Mouse (Mus musculus): ENCODE measurements at regions not wholly inside any gene's neighbourhood (a gene's known extent, or its start where the extent isn't known, plus 50 kb on each side); places are given as distances from the start of the nearest gene placed in this dataset.

- peak overlapping the region; percentile 58; the same call in 1 of the 2 replicates for H3K27ac ChIP-seq (ENCODE audit: insufficient read depth, low read depth, low read length)
- no peak overlapping the region for H3K4me3 ChIP-seq (ENCODE audit: low read depth, low read length)
- 38% methylated on average over 13 of the region's 13 CpGs for WGBS
- no peak for TF ChIP-seq POLR2A (IDR thresholded peaks at IDR 0.05; ENCODE audit: low read depth, low read length)
- no peak for TF ChIP-seq CTCF (IDR thresholded peaks at IDR 0.05; ENCODE audit: extremely low read depth, insufficient read length, insufficient replicate concordance, low read depth, low read length)
- no peaks in the 10 kb centered on the region for H3K36me3 ChIP-seq (ENCODE audit: control insufficient read depth, insufficient read depth, low read length)
- H3K4me1 ChIP-seq (ENCODE audit: control insufficient read depth, insufficient read depth, insufficient read length, low read length) = peaks cover 30% of the 10 kb centered on the region
- H3K27me3 ChIP-seq (ENCODE audit: control insufficient read depth, insufficient read depth, low read length) = no peaks in the 10 kb centered on the region
Measured at GRCm38 (mm10) chr15:38406114-38406960, 981.0 kb downstream of the 4930447A16Rik start.

GRCm38 (mm10) chr15:38407476-38407875 is 982.1 kb downstream of the 4930447A16Rik start:
- Histone ChIP-seq H3K27ac (ENCODE audit: insufficient read depth, low read depth, low read length) (no peak overlapping the region), H3K36me3 (ENCODE audit: control insufficient read depth, insufficient read depth, low read length) (no peaks in the 10 kb centered on the region), H3K4me1 (ENCODE audit: control insufficient read depth, insufficient read depth, insufficient read length, low read length) (peaks cover 30% of the 10 kb centered on the region), H3K27me3 (ENCODE audit: control insufficient read depth, insufficient read depth, low read length) (no peaks in the 10 kb centered on the region), H3K4me3 (ENCODE audit: low read depth, low read length) (no peak overlapping the region)
- WGBS = 88% methylated on average over 5 of the region's 5 CpGs
- TF ChIP-seq POLR2A (IDR thresholded peaks at IDR 0.05; ENCODE audit: low read depth, low read length) (no peak), CTCF (IDR thresholded peaks at IDR 0.05; ENCODE audit: extremely low read depth, insufficient read length, insufficient replicate concordance, low read depth, low read length) (no peak)

GRCm38 (mm10) chr15:38409168-38409567 is 983.8 kb downstream of the 4930447A16Rik start:
- Histone ChIP-seq H3K36me3 (ENCODE audit: control insufficient read depth, insufficient read depth, low read length) (no peaks in the 10 kb centered on the region), H3K4me1 (ENCODE audit: control insufficient read depth, insufficient read depth, insufficient read length, low read length) (peaks cover 27% of the 10 kb centered on the region), H3K27ac (ENCODE audit: insufficient read depth, low read depth, low read length) (peak overlapping the region; percentile 53; the same call in 1 of the 2 replicates), H3K27me3 (ENCODE audit: control insufficient read depth, insufficient read depth, low read length) (no peaks in the 10 kb centered on the region), H3K4me3 (ENCODE audit: low read depth, low read length) (no peak overlapping the region)
- TF ChIP-seq POLR2A (IDR thresholded peaks at IDR 0.05; ENCODE audit: low read depth, low read length) (no peak), CTCF (IDR thresholded peaks at IDR 0.05; ENCODE audit: extremely low read depth, insufficient read length, insufficient replicate concordance, low read depth, low read length) (no peak)
- WGBS = 37% methylated on average over 4 of the region's 4 CpGs

GRCm38 (mm10) chr15:38410462-38410861 is 985.1 kb downstream of the 4930447A16Rik start:
- WGBS = 95% methylated on average over 1 of the region's 1 CpGs
- no peaks in the 10 kb centered on the region for H3K27me3 ChIP-seq (ENCODE audit: control insufficient read depth, insufficient read depth, low read length)
- TF ChIP-seq POLR2A (IDR thresholded peaks at IDR 0.05; ENCODE audit: low read depth, low read length) (no peak), CTCF (IDR thresholded peaks at IDR 0.05; ENCODE audit: extremely low read depth, insufficient read length, insufficient replicate concordance, low read depth, low read length) (no peak)
- peaks cover 21% of the 10 kb centered on the region for H3K4me1 ChIP-seq (ENCODE audit: control insufficient read depth, insufficient read depth, insufficient read length, low read length)
- H3K36me3 ChIP-seq (ENCODE audit: control insufficient read depth, insufficient read depth, low read length) = no peaks in the 10 kb centered on the region
- H3K27ac ChIP-seq (ENCODE audit: insufficient read depth, low read depth, low read length) = no peak overlapping the region
- no peak overlapping the region for H3K4me3 ChIP-seq (ENCODE audit: low read depth, low read length)

- 30% methylated on average over 3 of the region's 3 CpGs for WGBS
- no peaks in the 10 kb centered on the region for H3K27me3 ChIP-seq (ENCODE audit: control insufficient read depth, insufficient read depth, low read length)
- no peaks in the 10 kb centered on the region for H3K36me3 ChIP-seq (ENCODE audit: control insufficient read depth, insufficient read depth, low read length)
- TF ChIP-seq POLR2A (IDR thresholded peaks at IDR 0.05; ENCODE audit: low read depth, low read length) (no peak), CTCF (IDR thresholded peaks at IDR 0.05; ENCODE audit: extremely low read depth, insufficient read length, insufficient replicate concordance, low read depth, low read length) (no peak)
- H3K4me3 ChIP-seq (ENCODE audit: low read depth, low read length) = no peak overlapping the region
- H3K4me1 ChIP-seq (ENCODE audit: control insufficient read depth, insufficient read depth, insufficient read length, low read length) = peaks cover 5% of the 10 kb centered on the region; the same call in 1 of the 2 replicates
- no peak overlapping the region for H3K27ac ChIP-seq (ENCODE audit: insufficient read depth, low read depth, low read length)
Measured at GRCm38 (mm10) chr15:38412481-38412880, 987.1 kb downstream of the 4930447A16Rik start.

- no peak overlapping the region for H3K4me3 ChIP-seq (ENCODE audit: low read depth, low read length)
- H3K27me3 ChIP-seq (ENCODE audit: control insufficient read depth, insufficient read depth, low read length) = no peaks in the 10 kb centered on the region
- 86% methylated on average over 6 of the region's 6 CpGs for WGBS
- no peaks in the 10 kb centered on the region for H3K36me3 ChIP-seq (ENCODE audit: control insufficient read depth, insufficient read depth, low read length)
- H3K27ac ChIP-seq (ENCODE audit: insufficient read depth, low read depth, low read length) = no peak overlapping the region
- TF ChIP-seq CTCF (IDR thresholded peaks at IDR 0.05; ENCODE audit: extremely low read depth, insufficient read length, insufficient replicate concordance, low read depth, low read length) = no peak
- TF ChIP-seq POLR2A (IDR thresholded peaks at IDR 0.05; ENCODE audit: low read depth, low read length) = no peak
- peaks cover 3% of the 10 kb centered on the region; the same call in 1 of the 2 replicates for H3K4me1 ChIP-seq (ENCODE audit: control insufficient read depth, insufficient read depth, insufficient read length, low read length)
Measured at GRCm38 (mm10) chr15:38413329-38413728, 988.0 kb downstream of the 4930447A16Rik start.

GRCm38 (mm10) chr15:38414318-38415090 is 989.1 kb downstream of the 4930447A16Rik start:
- TF ChIP-seq CTCF (IDR thresholded peaks at IDR 0.05; ENCODE audit: extremely low read depth, insufficient read length, insufficient replicate concordance, low read depth, low read length) (no peak), POLR2A (IDR thresholded peaks at IDR 0.05; ENCODE audit: low read depth, low read length) (no peak)
- Histone ChIP-seq H3K4me3 (ENCODE audit: low read depth, low read length) (no peak overlapping the region), H3K27ac (ENCODE audit: insufficient read depth, low read depth, low read length) (no peak overlapping the region), H3K4me1 (ENCODE audit: control insufficient read depth, insufficient read depth, insufficient read length, low read length) (no peaks in the 10 kb centered on the region; the same call in 1 of the 2 replicates), H3K27me3 (ENCODE audit: control insufficient read depth, insufficient read depth, low read length) (no peaks in the 10 kb centered on the region), H3K36me3 (ENCODE audit: control insufficient read depth, insufficient read depth, low read length) (no peaks in the 10 kb centered on the region)
- 80% methylated on average over 8 of the region's 8 CpGs for WGBS
